Mouse (Mus musculus): Measurements from ENCODE around the gene Ripk1.
A peak's percentile ranks its signal among the peaks of the same experiment; 100 is the strongest.

Gene Ripk1

GRCm38 (mm10) chr13:34002058-34003006, at the start of gene Ripk1, which contains the start of gene Serpinb6a:
TSS of gene Ripk1 (plus strand) at chr13:34002363.
TSS of gene Serpinb6a (minus strand) at chr13:34002794.
- DNase-seq (ENCODE audit: low read depth, low spot score) = peak; percentile 77

GRCm38 (mm10) chr13:33952947-33953346, 49.2 kb upstream of the Ripk1 start:
- DNase-seq (ENCODE audit: low read depth, low spot score) = no peak

DNA sequence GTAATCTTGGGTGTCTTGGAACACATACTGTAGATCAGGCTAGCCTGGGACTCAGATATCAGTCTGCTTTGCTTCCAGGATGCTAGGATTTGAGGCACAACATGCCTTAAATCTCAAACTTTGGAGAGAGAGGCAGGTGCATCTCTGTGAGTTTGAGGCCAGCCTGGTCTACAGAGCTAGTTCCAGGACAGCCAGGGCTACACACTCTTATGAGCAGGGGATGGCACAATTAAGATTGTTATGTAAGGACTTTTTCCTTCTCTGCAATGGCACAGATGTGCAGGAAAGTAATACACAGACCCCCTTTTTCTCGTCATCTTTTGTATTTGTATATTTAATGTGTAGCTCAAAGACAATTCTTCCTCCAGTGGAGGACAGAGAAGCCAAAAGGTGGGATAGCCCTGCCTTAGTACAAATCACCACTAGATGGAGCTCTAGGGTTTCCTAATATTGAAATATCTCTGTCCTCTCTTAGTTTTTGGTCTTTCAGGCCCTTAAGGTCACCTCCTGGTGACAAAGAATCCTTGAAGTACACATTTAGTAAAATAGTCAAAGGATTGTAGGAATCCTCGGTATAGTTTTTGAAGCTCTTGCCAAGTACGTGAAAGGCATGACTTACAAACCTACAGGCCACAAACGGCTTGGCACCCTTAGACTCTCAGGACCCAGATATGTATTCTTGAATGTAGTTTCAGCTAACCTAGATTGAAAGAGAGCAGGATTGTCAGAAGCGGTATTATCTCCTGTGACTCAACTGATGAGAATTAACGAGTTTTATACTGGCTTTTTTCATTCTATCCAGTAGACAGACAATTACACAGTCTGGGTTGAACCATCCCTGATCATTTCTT, 45.4 kb upstream of the Ripk1 start:
- DNase-seq (ENCODE audit: low read depth, low spot score) = peak; percentile 24

GRCm38 (mm10) chr13:33959771-33960170, 42.4 kb upstream of the Ripk1 start:
- no peak for DNase-seq (ENCODE audit: low read depth, low spot score)

DNA sequence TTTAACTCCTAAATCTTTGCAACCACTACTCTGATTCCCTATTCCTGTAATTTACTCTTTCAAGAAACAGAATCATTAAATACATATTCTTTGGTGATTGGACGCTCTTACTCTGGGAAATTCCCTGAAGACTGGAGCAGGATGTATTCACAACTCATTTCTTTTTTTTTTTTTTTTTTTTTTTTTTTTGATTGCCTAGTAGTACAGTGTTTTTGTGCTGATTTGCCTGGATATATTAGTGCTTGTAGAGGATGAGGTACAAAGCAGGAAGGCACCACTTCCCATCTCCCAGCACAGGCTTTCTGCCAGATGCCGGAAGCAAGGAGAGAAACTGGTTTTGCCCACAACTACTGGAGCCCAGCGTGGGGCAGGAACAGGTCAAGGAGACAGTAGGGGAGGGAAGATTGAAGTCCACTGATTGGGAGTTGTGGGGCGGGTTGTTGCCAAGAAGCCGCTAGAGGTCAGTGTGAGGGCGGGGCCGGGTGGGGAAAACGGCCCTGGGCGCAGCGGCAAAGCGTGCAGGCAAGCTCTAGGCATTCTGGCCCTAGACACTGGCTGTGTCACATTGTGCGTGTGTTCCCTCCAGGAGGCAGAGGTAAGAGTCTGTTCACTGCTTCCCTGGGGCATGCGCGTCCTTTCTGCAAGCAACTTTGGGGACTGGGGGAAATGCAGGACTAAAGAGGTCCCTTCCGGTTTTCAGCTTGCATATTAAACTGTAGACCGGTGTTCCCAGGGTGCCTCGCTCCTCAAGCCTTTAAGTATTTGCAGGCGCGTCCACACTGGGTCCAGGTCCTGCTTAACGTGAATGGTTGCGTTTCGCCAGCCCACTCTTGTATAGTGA, 37.7 kb upstream of the Ripk1 start, which contains the start of gene Nqo2:
Gene Nqo2, plus strand, starts transcription at position 482 of the 841 bp plus-strand sequence.
- DNase-seq (ENCODE audit: low read depth, low spot score) = peak; percentile 60

DNA sequence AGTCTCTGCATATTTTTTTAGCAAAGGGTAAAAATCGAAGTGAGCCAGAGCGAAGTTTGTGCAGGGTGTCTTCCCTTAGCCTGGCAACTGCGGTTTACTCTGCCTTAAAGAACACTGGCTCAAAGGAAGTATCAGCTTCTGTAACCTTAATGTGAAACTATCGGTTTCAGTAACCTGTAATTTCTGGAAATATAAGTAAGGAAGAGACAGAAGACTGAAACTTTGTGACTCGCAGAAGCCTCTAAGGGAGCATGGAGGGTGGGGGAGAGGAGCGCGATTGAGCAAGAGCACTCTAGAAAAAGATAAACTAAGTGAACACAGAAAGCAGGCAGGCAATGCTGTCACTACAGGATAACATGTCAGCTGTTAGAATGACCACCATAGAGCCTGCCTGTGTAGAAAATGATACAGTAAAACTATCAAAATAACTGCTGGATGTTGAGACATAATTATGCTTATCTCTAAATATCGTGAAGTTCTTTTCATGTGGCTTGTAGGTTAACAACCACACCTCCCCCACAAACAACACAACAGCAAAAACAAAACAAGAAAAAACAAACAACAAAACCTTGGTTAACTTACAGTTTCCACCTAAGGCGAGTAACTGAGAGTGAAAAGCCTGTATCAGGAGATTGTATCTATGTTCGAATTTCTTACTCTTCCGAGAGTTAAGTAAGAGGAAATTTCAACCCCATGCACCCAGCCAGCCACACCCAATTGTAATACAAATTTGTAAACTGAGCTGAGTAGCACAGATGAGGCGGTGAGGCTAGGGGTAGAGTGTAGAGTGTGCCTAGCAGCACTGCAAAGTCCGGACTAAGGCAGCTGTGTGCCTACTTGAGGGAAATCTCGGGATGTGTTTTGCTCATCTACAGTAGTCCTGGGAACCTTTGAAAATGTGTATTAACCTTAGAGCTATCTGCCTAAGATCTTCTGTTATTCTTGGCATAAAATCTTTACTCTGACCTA, 36.8 kb upstream of the Ripk1 start:
- peak; percentile 3 for DNase-seq (ENCODE audit: low read depth, low spot score)

DNA sequence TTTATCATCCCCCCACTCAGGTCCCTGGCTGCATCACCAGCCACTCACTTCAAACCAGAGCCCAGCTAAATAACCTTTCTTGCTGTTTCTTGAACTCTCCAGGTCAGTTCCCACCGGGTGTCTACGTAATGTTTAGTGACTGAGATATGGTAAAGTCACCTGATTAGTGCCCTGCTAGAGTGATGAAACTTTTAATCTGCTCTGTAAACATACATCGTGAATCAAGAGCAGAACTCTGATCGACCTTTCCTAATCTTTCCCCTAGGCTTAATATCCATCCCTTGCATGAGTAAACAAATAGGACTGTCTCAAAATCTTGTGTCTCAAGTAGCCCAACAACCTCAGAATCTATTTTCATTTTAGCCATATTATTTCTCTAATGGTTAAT, 36.1 kb upstream of the Ripk1 start:
- DNase-seq (ENCODE audit: low read depth, low spot score) = no peak

- no peak for DNase-seq (ENCODE audit: low read depth, low spot score)
These were observed 35.6 kb upstream of the Ripk1 start for GRCm38 (mm10) chr13:33966574-33966973.

DNA sequence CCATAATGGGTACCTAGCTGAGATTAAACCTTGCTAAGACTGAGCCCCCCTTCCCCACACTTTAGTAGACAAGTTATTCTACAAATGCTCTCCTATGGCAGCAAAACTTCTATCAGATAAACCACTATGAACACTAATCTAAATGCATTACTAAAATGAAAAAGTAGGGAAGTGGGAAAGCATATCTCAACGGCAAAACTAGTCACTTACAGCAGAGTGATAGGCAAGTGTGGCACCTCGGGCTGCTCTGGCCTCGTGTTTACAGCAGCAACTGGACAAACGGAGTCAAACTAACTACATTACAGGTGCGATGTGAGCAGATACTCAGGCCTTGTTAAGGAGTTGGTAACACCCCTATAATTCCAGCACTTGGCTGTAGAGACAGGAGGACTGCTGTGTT, 12.5 kb upstream of the Ripk1 start:
- DNase-seq (ENCODE audit: low read depth, low spot score) = no peak

GRCm38 (mm10) chr13:33995197-33995596, 7.0 kb upstream of the Ripk1 start:
- peak; percentile 67 for DNase-seq (ENCODE audit: low read depth, low spot score)

GRCm38 (mm10) chr13:34003058-34003457, 895 bp downstream of the Ripk1 start:
- DNase-seq (ENCODE audit: low read depth, low spot score) = no peak

- no peak for DNase-seq (ENCODE audit: low read depth, low spot score)
These were observed 5.1 kb downstream of the Ripk1 start for GRCm38 (mm10) chr13:34007234-34007633.

GRCm38 (mm10) chr13:34016927-34017569, 14.9 kb downstream of the Ripk1 start:
- no peak for DNase-seq (ENCODE audit: low read depth, low spot score)

DNA sequence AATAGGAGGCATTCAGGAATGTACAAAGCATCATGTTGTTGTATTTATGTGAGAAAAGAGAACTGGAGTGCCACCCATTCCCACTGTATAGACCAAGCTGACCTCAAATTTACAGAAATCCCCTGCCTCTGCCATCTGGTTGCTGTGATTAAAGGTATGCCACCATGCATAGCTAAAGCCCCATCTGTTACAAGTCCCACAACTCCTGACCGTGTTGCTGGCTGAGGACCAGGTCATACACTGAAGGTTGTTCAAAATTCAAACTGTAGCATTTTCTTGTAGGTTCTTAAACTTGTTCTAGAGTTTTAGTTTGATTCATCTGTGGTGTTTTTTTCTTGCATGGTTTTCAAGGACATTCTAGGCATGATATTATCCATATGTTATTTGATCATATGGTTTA, 16.4 kb downstream of the Ripk1 start:
- no peak for DNase-seq (ENCODE audit: low read depth, low spot score)

DNA sequence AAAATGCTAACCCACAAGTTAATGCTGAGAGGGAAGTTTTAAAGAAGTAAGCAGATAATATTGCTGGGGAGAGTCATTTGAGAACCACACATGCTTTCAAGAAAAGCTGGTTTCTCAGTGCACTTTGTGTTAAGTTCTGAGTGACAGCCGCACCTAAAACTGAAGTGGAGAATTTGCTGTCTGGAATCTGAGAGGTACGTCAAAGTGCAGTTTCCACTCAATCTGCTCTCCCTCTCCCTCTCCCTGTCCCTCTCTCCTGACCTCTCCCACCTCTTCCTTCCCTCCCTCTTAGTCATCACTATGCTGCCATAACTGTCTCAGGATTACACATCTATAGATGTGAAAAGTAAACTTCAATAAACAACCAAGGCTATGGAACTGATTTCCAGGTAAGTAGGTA, 19.8 kb downstream of the Ripk1 start:
- DNase-seq (ENCODE audit: low read depth, low spot score) = no peak

DNA sequence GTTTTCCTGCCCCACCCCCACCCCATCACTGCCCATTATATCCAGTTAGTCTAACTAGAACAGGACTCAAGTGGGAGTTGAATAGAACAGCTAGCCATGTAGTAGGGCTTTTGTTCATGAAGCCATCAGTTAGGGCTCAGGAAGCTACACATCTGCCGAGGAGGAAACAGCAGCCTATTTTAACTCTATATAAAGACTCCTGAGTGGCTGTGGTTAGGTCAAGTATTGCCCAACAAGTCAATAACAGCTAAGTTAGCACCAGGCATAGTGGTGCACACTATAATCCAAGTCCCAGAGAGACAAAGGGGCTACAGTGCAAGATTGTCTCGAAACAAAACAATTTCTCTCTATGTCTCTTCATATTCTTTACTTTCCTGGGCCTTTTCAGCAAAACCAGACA, 29.9 kb downstream of the Ripk1 start:
- DNase-seq (ENCODE audit: low read depth, low spot score) = no peak

- DNase-seq (ENCODE audit: low read depth, low spot score) = no peak
These were observed 33.3 kb downstream of the Ripk1 start for GRCm38 (mm10) chr13:34035424-34035823.

DNA sequence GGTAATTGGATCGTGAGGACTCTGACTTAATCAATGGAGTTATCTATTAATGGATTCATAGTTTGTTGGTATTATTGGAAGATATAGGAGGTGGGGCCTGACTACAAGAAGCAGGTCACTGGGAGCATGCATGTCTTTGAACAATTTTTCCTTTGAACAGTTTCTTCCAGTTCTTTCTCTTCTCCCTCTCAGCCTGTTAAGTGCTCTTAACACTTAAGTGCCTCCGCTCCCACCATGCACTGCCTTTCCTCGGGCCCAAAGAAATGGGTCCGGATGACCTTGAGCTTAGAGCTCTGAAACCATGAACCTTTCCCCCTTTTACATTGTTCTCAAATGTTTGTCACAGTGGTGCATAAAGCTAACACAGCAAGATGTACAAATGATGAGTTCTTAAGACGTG, 34.6 kb downstream of the Ripk1 start:
- DNase-seq (ENCODE audit: low read depth, low spot score) = no peak

DNA sequence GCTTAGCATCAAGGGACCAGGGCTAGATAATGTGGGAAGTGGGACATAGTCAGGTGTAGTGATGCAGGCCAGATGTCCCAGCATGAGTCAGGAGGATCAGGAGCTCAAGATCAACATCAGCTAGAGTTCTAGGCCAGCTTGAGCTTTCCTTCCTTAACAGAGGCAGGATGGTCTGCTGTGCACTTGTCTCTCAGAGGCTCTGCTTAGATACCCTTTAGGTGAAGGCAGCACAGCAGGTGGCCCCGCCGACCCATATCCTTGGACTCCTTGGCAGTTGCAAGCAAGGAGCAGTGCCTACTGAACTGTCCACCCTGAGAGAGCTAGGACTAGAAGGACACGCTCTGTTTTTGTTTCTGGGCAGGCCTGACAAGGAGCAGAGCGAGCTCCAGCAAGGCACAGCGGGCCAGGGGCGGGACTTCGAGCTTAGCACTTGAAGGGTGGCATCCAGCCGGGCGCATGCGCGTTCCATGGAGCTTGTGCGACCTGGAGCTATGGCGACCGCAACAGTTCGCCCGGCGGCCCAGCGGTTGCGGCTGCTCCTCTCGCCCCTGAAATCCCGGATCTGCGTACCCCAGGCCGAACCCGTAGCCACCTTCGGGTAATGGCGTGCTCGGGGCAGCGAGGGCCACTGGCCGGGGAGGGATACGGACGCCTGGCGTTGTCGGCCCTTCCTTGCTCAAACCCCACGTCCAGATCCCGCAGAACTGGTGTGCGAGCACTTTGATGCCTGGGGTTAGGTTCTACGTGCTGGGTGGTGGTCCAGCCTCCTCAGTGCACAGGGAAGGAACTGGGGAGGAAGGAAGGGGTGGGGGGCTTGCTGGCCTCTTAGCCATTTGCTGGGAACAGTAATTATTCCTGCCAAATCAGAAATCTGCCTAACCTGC, 35.3 kb downstream of the Ripk1 start, which contains the start of gene Bphl:
Gene Bphl, plus strand, starts transcription at position 426 of the 884 bp plus-strand sequence.
- peak; percentile 92 for DNase-seq (ENCODE audit: low read depth, low spot score)

Measured in embryo, embryonic 11.5 days (tissue).